Mouse (Mus musculus) bone marrow macrophage, adult 2 months (primary cell): ENCODE data around the gene Irf8.

Source experiments
- CTCF ChIP-seq: IDR thresholded peaks from 2 replicates; pipeline ENCODE4 v1.5.1; 2012; ENCODE audit warnings: low read depth, mild to moderate bottlenecking, low read length, moderate library complexity
- POLR2A ChIP-seq: IDR thresholded peaks from 2 replicates; pipeline ENCODE4 v1.6.1; 2012; ENCODE audit warnings: mild to moderate bottlenecking, low read depth, low read length, borderline replicate concordance

- no peak for TF ChIP-seq CTCF
- TF ChIP-seq POLR2A, result no peak
Measured at GRCm38 (mm10) chr8:120777732-120778131, 41.6 kb downstream of the Irf8 start.
